Mouse (Mus musculus) hindbrain, embryonic 11.5 days (tissue): ENCODE measurements around the gene Hyal2. TPM values are rescaled to one million over a fixed set of nuclear protein-coding genes. Genes with fewer than 3 reads are reported as not detected.

ENCODE experiments used
- ATAC-seq: fragments of 200-750 bp; cut with Nextera tagmentation; 2 replicates; pipeline ENCODE4 v1.8.0; 2017; ENCODE audit warnings: mild to moderate bottlenecking, moderate TSS enrichment, moderate library complexity; ENCODE audit not compliant: low FRiP score
- DNase-seq: peaks from one replicate; pipeline ENCODE4 v3.0.0-alpha.2; 2015; ENCODE audit warnings: low spot score
- H3K27ac ChIP-seq: fragments of 300-500 bp; sonication (generic); 2 replicates; pipeline ENCODE4 v1.5.1; 2014; ENCODE audit warnings: mild to moderate bottlenecking, low read depth, low read length
- H3K27me3 ChIP-seq: fragments of 300-500 bp; sonication (generic); 2 replicates; pipeline ENCODE4 v1.6.1; 2014; ENCODE audit warnings: mild to moderate bottlenecking, low read length, moderate library complexity, mixed read lengths; ENCODE audit not compliant: control insufficient read depth, insufficient read depth
- H3K36me3 ChIP-seq: fragments of 300-500 bp; sonication (generic); 2 replicates; pipeline ENCODE4 v1.6.1; 2014; ENCODE audit warnings: mild to moderate bottlenecking, low read length, moderate library complexity, mixed read lengths; ENCODE audit not compliant: control insufficient read depth, insufficient read depth
- H3K4me1 ChIP-seq: fragments of 300-500 bp; sonication (generic); replicated peaks from 2 replicates; pipeline ENCODE4 v1.6.1; 2014; ENCODE audit warnings: low read length, mixed read lengths; ENCODE audit not compliant: control insufficient read depth, insufficient read depth
- H3K4me2 ChIP-seq: fragments of 300-500 bp; sonication (generic); replicated peaks from 2 replicates; pipeline ENCODE4 v1.6.1; 2014; ENCODE audit warnings: mild to moderate bottlenecking, low read depth, low read length
- H3K4me3 ChIP-seq: fragments of 300-500 bp; sonication (generic); 2 replicates; pipeline ENCODE4 v1.5.1; 2014; ENCODE audit warnings: low read depth, low read length
- H3K9ac ChIP-seq: fragments of 300-500 bp; sonication (generic); 2 replicates; pipeline ENCODE4 v1.6.1; 2014; ENCODE audit warnings: low read depth, low read length
- H3K9me3 ChIP-seq: fragments of 300-500 bp; sonication (generic); 2 replicates; pipeline ENCODE4 v1.6.1; 2016; ENCODE audit warnings: low read length; ENCODE audit not compliant: control insufficient read depth
- WGBS: fragments of 180-500 bp; shearing (Covaris S2); extraction: QIAGEN DNeasy Blood & Tissue Kit; methylation state at CpG from one replicate; pipeline ENCODE4 v1.1.7; 2014; 5-methylcytosine and 5-hydroxymethylcytosine counted together
- polyA plus RNA-seq: library from polyadenylated mRNA; unstranded; fragments of >200 nt; fragmentation: Nextera tagmentation; extraction: Ambion mirVana; gene quantifications from 2 replicates; pipeline ENCODE4 v1.2.1, GENCODE M21; 2014

The Hyal2 gene
- polyA plus RNA-seq, 1 experiment from 2014 or later: 123 TPM

GRCm38 (mm10) chr9:107586974-107587832 lies 19.5 kb downstream of the Hyal2 start, which contains the start of gene Ifrd2:
Ifrd2 (plus strand) TSS chr9:107587642.
- H3K9me3 ChIP-seq: no peaks in the 10 kb centered on the region
- H3K27me3 ChIP-seq: no peaks in the 10 kb centered on the region
- peaks cover 5% of the 10 kb centered on the region; the same call in 1 of the 2 replicates for H3K4me1 ChIP-seq
- peak within 1 kb of the TSS; percentile 91 for H3K4me2 ChIP-seq
- WGBS: 14% methylated on average over 46 of the region's 46 CpGs
- peak; percentile 97 for ATAC-seq
- peak within 1 kb of the TSS; percentile 59 for H3K4me3 ChIP-seq
- 0 out of 2 replicates have a peak within 1 kb of the TSS, but pooled peaks have one; percentile 4 for H3K27ac ChIP-seq
- H3K36me3 ChIP-seq: 0 out of 2 replicates have a peak, but pooled peaks cover 2% of the 10 kb centered on the region
- peak within 1 kb of the TSS; percentile 61; the same call in 1 of the 2 replicates for H3K9ac ChIP-seq
- DNase-seq: peak; percentile 96

GRCm38 (mm10) chr9:107587833-107588639 lies 20.3 kb downstream of the Hyal2 start:
- H3K4me2 ChIP-seq: peak overlapping the region; percentile 91
- 6% methylated on average over 33 of the region's 33 CpGs for WGBS
- peak overlapping the region; percentile 61; the same call in 1 of the 2 replicates for H3K9ac ChIP-seq
- H3K36me3 ChIP-seq: 0 out of 2 replicates have a peak, but pooled peaks cover 2% of the 10 kb centered on the region
- 0 out of 2 replicates have a peak overlapping the region, but pooled peaks have one; percentile 4 for H3K27ac ChIP-seq
- DNase-seq (no peak), ATAC-seq (no peak)
- no peaks in the 10 kb centered on the region for H3K27me3 ChIP-seq
- H3K4me1 ChIP-seq: peaks cover 5% of the 10 kb centered on the region; the same call in 1 of the 2 replicates
- H3K4me3 ChIP-seq: peak overlapping the region; percentile 59
- no peaks in the 10 kb centered on the region for H3K9me3 ChIP-seq

DNA sequence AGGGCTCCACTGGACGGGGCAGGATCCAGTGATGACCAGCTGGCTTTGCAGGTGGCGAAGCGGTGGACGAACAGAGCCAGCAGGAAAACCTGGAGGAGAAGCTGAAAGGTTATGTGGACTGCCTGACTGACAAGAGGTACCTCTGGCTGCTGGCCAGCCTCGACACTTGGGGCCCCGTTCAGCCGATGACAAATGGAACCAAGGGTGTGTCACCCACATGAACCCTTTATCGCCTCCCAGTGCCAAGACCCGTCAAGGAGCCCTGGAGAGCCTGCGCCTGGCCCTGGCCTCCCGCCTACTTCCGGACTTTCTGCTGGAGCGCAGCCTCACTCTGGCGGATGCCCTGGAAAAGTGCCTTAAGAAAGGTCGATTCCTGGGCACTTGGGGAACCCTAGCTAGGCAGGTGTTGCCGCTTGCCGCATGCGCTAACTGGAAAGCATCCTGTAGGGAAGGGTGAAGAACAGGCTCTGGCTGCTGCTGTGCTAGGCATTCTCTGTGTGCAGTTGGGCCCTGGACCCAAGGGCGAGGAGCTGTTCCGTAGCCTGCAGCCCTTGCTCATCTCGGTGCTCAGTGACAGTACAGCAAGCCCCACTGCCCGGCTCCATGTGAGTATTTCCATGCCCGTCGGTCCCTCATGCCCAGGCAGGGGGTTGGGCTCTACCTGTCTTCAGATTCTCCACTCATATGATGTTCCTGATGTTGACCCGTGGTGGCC lies 22.5 kb downstream of the Hyal2 start:
- Histone ChIP-seq H3K9ac (no peak overlapping the region), H3K9me3 (no peaks in the 10 kb centered on the region), H3K36me3 (0 out of 2 replicates have a peak, but pooled peaks cover 2% of the 10 kb centered on the region), H3K27me3 (no peaks in the 10 kb centered on the region), H3K4me1 (peaks cover 5% of the 10 kb centered on the region; the same call in 1 of the 2 replicates), H3K4me3 (no peak overlapping the region), H3K4me2 (no peak overlapping the region), H3K27ac (no peak overlapping the region)
- ATAC-seq (no peak), DNase-seq (no peak)
- 93% methylated on average over 25 of the region's 25 CpGs for WGBS

DNA sequence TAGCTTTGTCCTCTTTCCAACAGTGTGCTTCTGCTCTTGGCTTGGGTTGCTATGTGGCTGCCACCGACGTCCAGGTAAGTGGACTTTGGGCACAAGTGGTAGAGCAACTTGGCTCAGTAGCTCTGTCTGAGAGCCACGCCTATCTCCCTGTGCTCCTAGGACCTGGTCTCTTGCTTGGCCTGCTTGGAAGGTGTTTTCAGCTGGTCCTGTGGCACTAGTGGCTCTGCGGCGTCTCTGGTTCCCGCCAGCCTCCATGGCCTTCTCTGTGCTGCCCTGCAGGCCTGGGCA lies 23.0 kb downstream of the Hyal2 start:
- Histone ChIP-seq H3K4me2 (no peak overlapping the region), H3K27me3 (no peaks in the 10 kb centered on the region), H3K9me3 (no peaks in the 10 kb centered on the region), H3K27ac (no peak overlapping the region), H3K9ac (no peak overlapping the region), H3K4me3 (no peak overlapping the region), H3K4me1 (peaks cover 5% of the 10 kb centered on the region; the same call in 1 of the 2 replicates), H3K36me3 (0 out of 2 replicates have a peak, but pooled peaks cover 2% of the 10 kb centered on the region)
- 95% methylated on average over 6 of the region's 6 CpGs for WGBS
- DNase-seq (no peak), ATAC-seq (no peak)

DNA sequence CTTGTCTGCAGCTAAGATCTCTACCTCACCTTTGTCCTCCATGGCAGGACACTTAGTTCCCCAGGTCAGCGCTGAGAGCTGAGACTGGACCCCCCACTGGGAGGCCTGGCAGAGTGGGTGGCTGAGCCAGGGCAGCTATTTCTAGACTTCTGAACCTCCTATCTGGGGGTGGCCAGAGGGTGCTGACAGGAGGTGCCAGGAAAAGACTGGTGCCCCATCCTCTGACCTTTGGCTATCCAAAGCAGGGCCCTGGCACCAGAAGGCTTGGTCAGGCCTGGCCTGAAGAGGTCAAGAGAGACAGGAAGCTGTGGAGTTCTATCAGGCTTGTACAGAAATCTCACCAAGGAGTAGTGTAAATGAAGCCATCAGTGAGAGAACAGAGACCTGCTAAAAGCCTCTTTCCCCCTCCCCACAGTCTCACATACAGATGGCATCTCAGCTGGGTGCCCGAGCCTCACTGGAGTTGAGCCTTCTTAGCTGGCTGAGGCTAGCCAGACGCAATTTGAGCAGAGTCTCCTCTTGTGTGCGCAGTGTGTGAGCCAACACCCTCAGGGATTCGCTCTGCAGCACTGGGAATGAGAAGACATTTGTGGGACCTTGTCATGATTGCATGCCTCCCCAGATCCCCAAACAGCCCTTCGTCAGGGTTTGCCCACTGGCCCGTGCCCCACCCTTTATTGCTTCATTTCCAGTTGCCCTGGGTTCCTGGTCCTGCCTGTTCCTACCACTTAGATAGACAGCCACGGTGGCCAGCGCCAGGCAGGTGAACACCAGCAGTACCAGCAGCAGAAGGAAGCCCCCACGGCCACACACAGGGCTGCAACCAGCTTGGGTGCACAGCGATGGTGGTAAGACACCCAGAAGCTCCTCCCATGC lies 25.6 kb downstream of the Hyal2 start:
- H3K27ac ChIP-seq: no peak overlapping the region

DNA sequence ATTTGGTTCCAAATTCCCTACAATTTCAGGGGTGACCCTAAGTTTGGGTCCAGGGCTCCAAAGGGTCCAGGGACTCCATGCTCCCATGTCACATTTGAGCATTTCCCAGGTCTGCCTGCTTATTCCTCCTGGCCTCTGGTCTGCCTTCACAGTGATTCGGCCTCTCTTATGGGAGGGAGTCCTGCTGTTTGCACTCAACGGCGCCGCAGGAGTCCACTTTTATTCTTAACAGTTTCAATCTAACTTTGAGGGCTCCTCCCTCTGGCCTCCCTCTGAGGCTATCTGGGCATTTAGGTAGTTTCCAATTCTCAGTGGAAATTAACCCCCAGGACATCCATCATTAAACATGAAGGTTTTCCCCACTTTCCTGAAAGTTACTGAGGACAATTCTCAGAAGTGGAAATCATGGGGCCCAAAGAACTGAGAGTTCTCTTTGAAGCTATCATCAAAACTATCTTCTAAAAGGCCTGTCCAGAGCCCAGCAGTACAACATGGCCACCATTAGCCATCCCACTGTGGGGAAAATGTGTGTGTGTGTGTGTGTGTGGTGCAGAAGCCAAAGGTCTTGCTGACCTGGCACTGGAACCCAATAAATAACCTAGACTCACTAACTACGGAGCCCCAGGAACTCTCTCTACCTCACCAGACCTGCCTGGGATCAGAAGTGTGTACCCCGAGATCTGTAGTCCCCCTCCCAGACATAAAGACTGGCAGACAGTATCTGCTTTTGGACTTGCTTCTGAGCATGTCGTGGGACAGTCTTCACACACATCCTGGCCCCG lies 26.7 kb downstream of the Hyal2 start:
- H3K27ac ChIP-seq: no peak overlapping the region
- WGBS: 75% methylated on average over 8 of the region's 8 CpGs
- 0 out of 2 replicates have a peak, but pooled peaks cover 2% of the 10 kb centered on the region for H3K36me3 ChIP-seq
- no peak overlapping the region for H3K4me3 ChIP-seq
- no peak overlapping the region for H3K9ac ChIP-seq
- H3K9me3 ChIP-seq: no peaks in the 10 kb centered on the region
- no peak overlapping the region for H3K4me2 ChIP-seq
- H3K27me3 ChIP-seq: no peaks in the 10 kb centered on the region
- no peaks in the 10 kb centered on the region for H3K4me1 ChIP-seq
- no peak for DNase-seq
- no peak for ATAC-seq

More for the DNA sequence above, 25.6 kb downstream of the Hyal2 start:
- Histone ChIP-seq H3K4me2 (no peak overlapping the region), H3K36me3 (0 out of 2 replicates have a peak, but pooled peaks cover 2% of the 10 kb centered on the region), H3K9me3 (no peaks in the 10 kb centered on the region), H3K9ac (no peak overlapping the region), H3K4me1 (peaks cover 1% of the 10 kb centered on the region; the same call in 1 of the 2 replicates), H3K27me3 (no peaks in the 10 kb centered on the region), H3K4me3 (no peak overlapping the region)
- 83% methylated on average over 11 of the region's 11 CpGs for WGBS
- no peak for DNase-seq
- no peak for ATAC-seq
